Mouse (Mus musculus): ENCODE results near the gene Gabbr1. TPM values are rescaled to one million over a fixed set of nuclear protein-coding genes. Genes with fewer than 3 reads are reported as not detected.

Gabbr1 gene
- polyA plus RNA-seq, 2 experiments, result 0.30 to 2.2 TPM

DNA sequence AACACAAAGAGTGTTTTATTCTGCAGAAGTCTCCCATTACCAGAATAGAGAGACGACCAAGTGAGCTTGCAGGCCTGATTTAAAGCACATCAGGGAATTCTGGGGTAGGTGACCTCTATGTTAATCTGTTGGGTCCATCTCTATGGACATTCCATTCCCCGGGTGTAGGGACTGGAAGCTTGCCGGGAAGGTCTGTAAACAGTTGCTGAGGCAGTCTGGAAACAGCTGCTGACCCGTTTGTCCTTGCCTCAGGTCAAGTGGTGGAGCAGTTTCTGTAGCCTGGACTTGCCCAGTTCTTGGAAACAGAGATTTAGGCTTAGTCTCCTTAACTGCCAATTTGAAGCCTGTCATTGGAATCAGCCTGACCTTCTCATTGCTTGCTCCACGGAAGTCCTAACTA lies 34.4 kb downstream of the Gabbr1 start:
- no peaks in the 10 kb centered on the region for H3K9me3 ChIP-seq (ENCODE audit: control insufficient read depth, low read length)
- WGBS (ENCODE audit: insufficient replicate concordance), result 26% methylated on average over 5 of the region's 5 CpGs
- no peaks in the 10 kb centered on the region for H3K27me3 ChIP-seq (ENCODE audit: control insufficient read depth, insufficient read depth, low read length)
- DNase-seq (ENCODE audit: low read depth in 3 of 3, low spot score in 3 of 3) (no peak), ATAC-seq (ENCODE audit: insufficient read depth) (no peak)
- H3K4me3 ChIP-seq (ENCODE audit: insufficient read depth in 1 of 2, low read depth in 2 of 2, low read length in 2 of 2), result no peak overlapping the region
- no peaks in the 10 kb centered on the region for H3K36me3 ChIP-seq (replicated peaks; ENCODE audit: control insufficient read depth, insufficient read depth, low read depth)
- no peak overlapping the region for H3K4me2 ChIP-seq (ENCODE audit: low read depth)
- TF ChIP-seq CTCF (IDR thresholded peaks at IDR 0.05; ENCODE audit: low read depth), result no peak
- no peak for TF ChIP-seq EP300 (IDR thresholded peaks at IDR 0.05; ENCODE audit: low read depth)
- H3K4me1 ChIP-seq (replicated peaks; ENCODE audit: control insufficient read depth in 2 of 2, insufficient read depth in 2 of 2, low read length in 1 of 2), result no peaks in the 10 kb centered on the region
- no peak overlapping the region for H3K27ac ChIP-seq
- H3K9ac ChIP-seq (replicated peaks), result no peak overlapping the region

DNA sequence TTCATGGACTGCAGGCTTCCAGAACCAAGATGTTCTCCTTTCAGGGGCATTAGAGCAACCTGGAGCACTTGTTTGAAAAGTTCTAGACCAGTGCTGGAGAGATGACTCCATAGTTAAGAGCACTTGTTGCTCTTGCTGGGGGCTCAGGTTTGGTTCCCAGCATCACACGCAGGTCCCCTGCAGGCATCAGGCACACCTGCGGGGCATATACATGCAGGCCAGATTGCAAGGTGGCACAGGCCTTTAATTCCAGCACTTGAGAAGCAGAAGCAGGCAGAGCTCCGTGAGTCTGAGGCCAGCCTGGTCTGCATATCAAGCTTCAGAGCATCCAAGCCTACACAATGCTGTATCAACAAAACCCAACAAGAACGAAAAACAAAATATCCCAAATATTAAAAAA lies 35.9 kb downstream of the Gabbr1 start:
- H3K9ac ChIP-seq (replicated peaks), result no peak overlapping the region
- no peak overlapping the region for H3K27ac ChIP-seq
- H3K9me3 ChIP-seq (ENCODE audit: control insufficient read depth, low read length), result no peaks in the 10 kb centered on the region
- WGBS (ENCODE audit: insufficient replicate concordance), result 63% methylated on average over 4 of the region's 4 CpGs
- no peak for TF ChIP-seq CTCF (IDR thresholded peaks at IDR 0.05; ENCODE audit: low read depth)
- no peak for TF ChIP-seq EP300 (IDR thresholded peaks at IDR 0.05; ENCODE audit: low read depth)
- H3K27me3 ChIP-seq (ENCODE audit: control insufficient read depth, insufficient read depth, low read length), result no peaks in the 10 kb centered on the region
- no peak overlapping the region for H3K4me3 ChIP-seq (ENCODE audit: insufficient read depth in 1 of 2, low read depth in 2 of 2, low read length in 2 of 2)
- ATAC-seq (ENCODE audit: insufficient read depth) (no peak), DNase-seq (ENCODE audit: low read depth in 3 of 3, low spot score in 3 of 3) (no peak)
- H3K4me2 ChIP-seq (ENCODE audit: low read depth), result no peak overlapping the region
- H3K4me1 ChIP-seq (replicated peaks; ENCODE audit: control insufficient read depth in 2 of 2, insufficient read depth in 2 of 2, low read length in 1 of 2), result no peaks in the 10 kb centered on the region
- H3K36me3 ChIP-seq (replicated peaks; ENCODE audit: control insufficient read depth, insufficient read depth, low read depth), result no peaks in the 10 kb centered on the region

DNA sequence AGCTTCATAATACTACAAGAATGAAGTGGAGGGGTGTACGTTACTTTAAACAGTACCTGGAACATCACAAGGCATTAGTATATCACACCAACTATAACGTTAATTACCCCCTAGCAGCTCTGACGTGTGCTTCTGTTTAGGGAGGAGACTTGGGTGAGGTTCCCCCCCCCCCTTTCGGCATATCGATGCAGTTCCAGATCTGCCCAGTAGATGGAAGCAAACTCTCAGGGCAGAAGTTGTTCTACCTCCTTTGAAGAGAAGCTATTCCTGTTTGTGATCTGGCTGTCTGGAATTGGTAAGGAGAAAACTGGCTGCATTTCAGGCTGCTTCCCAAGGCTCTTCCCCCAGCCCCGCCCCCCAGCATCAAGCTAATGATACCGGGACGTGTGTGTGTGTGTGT lies 37.6 kb downstream of the Gabbr1 start:
- H3K4me2 ChIP-seq (ENCODE audit: low read depth), result no peak overlapping the region
- no peaks in the 10 kb centered on the region for H3K36me3 ChIP-seq (replicated peaks; ENCODE audit: control insufficient read depth, insufficient read depth, low read depth)
- ATAC-seq (ENCODE audit: insufficient read depth) (no peak), DNase-seq (ENCODE audit: low read depth in 3 of 3, low spot score in 3 of 3) (peak; percentile 7 to 30 (median 17))
- H3K27me3 ChIP-seq (ENCODE audit: control insufficient read depth, insufficient read depth, low read length), result no peaks in the 10 kb centered on the region
- no peak overlapping the region for H3K9ac ChIP-seq (replicated peaks)
- no peaks in the 10 kb centered on the region for H3K4me1 ChIP-seq (replicated peaks; ENCODE audit: control insufficient read depth in 2 of 2, insufficient read depth in 2 of 2, low read length in 1 of 2)
- TF ChIP-seq EP300 (IDR thresholded peaks at IDR 0.05; ENCODE audit: low read depth) (no peak), CTCF (IDR thresholded peaks at IDR 0.05; ENCODE audit: low read depth) (peak; percentile 80)
- H3K9me3 ChIP-seq (ENCODE audit: control insufficient read depth, low read length), result no peaks in the 10 kb centered on the region
- 7% methylated on average over 8 of the region's 8 CpGs for WGBS (ENCODE audit: insufficient replicate concordance)
- no peak overlapping the region for H3K4me3 ChIP-seq (ENCODE audit: insufficient read depth in 1 of 2, low read depth in 2 of 2, low read length in 2 of 2)
- H3K27ac ChIP-seq, result no peak overlapping the region

DNA sequence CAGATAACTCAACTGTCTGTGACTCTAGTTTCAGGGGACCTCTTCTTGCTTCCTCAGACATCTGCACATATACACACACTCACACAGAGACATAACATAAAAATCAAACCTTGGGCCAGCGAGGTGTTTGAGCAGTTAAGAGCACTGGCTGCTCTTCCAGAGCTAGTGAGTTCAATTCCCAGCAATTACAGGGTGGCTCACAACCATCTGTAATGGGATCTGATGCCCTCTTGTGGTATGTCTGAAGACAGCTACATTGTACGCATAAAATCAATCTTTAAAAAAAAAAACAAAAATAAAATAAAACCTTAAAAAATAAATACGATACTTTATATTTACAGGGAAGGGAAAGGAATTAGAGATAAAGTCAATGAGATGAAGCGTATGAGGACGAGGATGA lies 38.9 kb downstream of the Gabbr1 start:
- no peak overlapping the region for H3K9ac ChIP-seq (replicated peaks)
- no peak overlapping the region for H3K4me3 ChIP-seq (ENCODE audit: insufficient read depth in 1 of 2, low read depth in 2 of 2, low read length in 2 of 2)
- no peaks in the 10 kb centered on the region for H3K27me3 ChIP-seq (ENCODE audit: control insufficient read depth, insufficient read depth, low read length)
- H3K4me2 ChIP-seq (ENCODE audit: low read depth), result no peak overlapping the region
- 42% methylated on average over 5 of the region's 5 CpGs for WGBS (ENCODE audit: insufficient replicate concordance)
- TF ChIP-seq CTCF (IDR thresholded peaks at IDR 0.05; ENCODE audit: low read depth), result peak; percentile 9; the same call in 1 of the 2 replicates
- TF ChIP-seq EP300 (IDR thresholded peaks at IDR 0.05; ENCODE audit: low read depth), result no peak
- no peaks in the 10 kb centered on the region for H3K4me1 ChIP-seq (replicated peaks; ENCODE audit: control insufficient read depth in 2 of 2, insufficient read depth in 2 of 2, low read length in 1 of 2)
- ATAC-seq (ENCODE audit: insufficient read depth), result no peak
- no peaks in the 10 kb centered on the region for H3K9me3 ChIP-seq (ENCODE audit: control insufficient read depth, low read length)
- DNase-seq (ENCODE audit: low read depth in 3 of 3, low spot score in 3 of 3), result no peak
- H3K27ac ChIP-seq, result no peak overlapping the region
- no peaks in the 10 kb centered on the region for H3K36me3 ChIP-seq (replicated peaks; ENCODE audit: control insufficient read depth, insufficient read depth, low read depth)

DNA sequence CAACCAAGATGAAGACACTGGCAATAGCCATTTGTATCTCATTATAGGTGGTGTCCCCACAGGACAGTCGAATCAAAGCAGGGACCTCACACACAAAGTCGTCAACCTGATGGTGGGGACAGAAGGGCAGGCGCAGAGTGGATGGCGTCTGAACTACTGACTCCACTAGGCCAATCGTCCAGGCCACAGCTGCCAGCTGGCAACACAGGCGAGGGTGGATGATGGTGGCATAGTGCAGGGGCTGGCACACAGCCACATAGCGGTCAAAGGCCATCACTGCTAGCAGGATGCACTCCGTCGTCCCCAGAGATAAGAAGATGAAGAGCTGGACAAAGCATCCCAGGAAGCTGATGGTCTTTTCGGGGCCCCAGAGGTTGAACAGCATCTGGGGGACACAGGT lies 39.8 kb downstream of the Gabbr1 start:
- TF ChIP-seq EP300 (IDR thresholded peaks at IDR 0.05; ENCODE audit: low read depth) (no peak), CTCF (IDR thresholded peaks at IDR 0.05; ENCODE audit: low read depth) (no peak)
- no peak overlapping the region for H3K4me3 ChIP-seq (ENCODE audit: insufficient read depth in 1 of 2, low read depth in 2 of 2, low read length in 2 of 2)
- no peak overlapping the region for H3K9ac ChIP-seq (replicated peaks)
- H3K4me2 ChIP-seq (ENCODE audit: low read depth), result no peak overlapping the region
- no peaks in the 10 kb centered on the region for H3K4me1 ChIP-seq (replicated peaks; ENCODE audit: control insufficient read depth in 2 of 2, insufficient read depth in 2 of 2, low read length in 1 of 2)
- 55% methylated on average over 10 of the region's 10 CpGs for WGBS (ENCODE audit: insufficient replicate concordance)
- no peaks in the 10 kb centered on the region for H3K27me3 ChIP-seq (ENCODE audit: control insufficient read depth, insufficient read depth, low read length)
- H3K9me3 ChIP-seq (ENCODE audit: control insufficient read depth, low read length), result no peaks in the 10 kb centered on the region
- no peak overlapping the region for H3K27ac ChIP-seq
- ATAC-seq (ENCODE audit: insufficient read depth) (no peak), DNase-seq (ENCODE audit: low read depth in 3 of 3, low spot score in 3 of 3) (no peak)
- no peaks in the 10 kb centered on the region for H3K36me3 ChIP-seq (replicated peaks; ENCODE audit: control insufficient read depth, insufficient read depth, low read depth)

All from liver, embryonic 14.5 days (tissue).